Mouse (Mus musculus): ENCODE measurements around the gene Gramd1b. TPM values are rescaled to one million over a fixed set of nuclear protein-coding genes. Genes with fewer than 3 reads are reported as not detected.

Gramd1b gene
- 16.5 and 20.3 TPM in 2 replicates for polyA plus RNA-seq (2012; rRNA removed)

DNA sequence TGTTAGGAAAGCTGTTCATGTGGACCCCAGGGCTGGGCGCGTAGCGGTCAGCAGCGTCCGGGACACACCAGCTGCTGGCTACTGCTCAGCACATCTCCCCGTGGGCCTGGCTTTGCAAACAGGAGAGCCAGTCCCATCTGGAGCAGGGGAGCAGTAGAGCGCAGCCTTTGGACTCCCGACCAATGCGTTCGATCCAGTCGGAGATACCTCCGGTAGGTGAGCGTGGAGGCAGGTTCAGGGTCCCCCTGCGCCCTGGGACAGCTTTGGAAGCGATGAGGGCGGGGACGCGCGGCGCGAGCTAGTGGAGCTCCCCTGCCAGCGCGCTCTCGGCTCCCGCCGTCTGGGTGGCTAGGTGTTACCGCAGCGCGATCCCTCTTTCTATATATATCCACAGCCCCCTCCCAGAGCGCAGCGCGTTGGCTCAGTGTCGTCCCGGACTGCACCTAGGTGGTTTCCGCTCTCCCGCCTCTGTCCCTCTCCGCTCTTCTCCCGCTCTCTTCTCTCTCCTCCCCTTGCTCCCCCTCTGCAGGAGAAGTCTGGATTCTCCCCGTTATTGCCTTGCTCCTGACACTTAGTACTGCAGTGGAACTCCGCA, at the start of gene Gramd1b:
Gene Gramd1b, minus strand, starts transcription at position 357 of the 595 bp plus-strand sequence.
- Histone ChIP-seq H3K36me3 (ENCODE audit: control insufficient read depth, insufficient read depth, low read length) (no peaks in the 10 kb centered on the region), H3K27ac (ENCODE audit: insufficient read depth, low read length) (no peak within 1 kb of the TSS), H3K4me1 (ENCODE audit: control insufficient read depth, insufficient read depth, insufficient read length) (peaks cover 2% of the 10 kb centered on the region; the same call in 1 of the 2 replicates), H3K27me3 (ENCODE audit: control insufficient read depth, insufficient read depth, low read length) (peaks cover 2% of the 10 kb centered on the region; the same call in 1 of the 2 replicates), H3K4me3 (ENCODE audit: extremely low read depth, insufficient read depth, insufficient read length) (no peak within 1 kb of the TSS)
- WGBS = 9% methylated on average over 40 of the region's 40 CpGs
- no peak for TF ChIP-seq POLR2A (IDR thresholded peaks at IDR 0.05; ENCODE audit: low read depth, low read length)
- no peak for TF ChIP-seq CTCF (IDR thresholded peaks at IDR 0.05; ENCODE audit: extremely low read depth, insufficient read depth, insufficient read length, insufficient replicate concordance)
- no peak for DNase-seq (ENCODE audit: low read depth in 1 of 2, low spot score in 2 of 2)

DNA sequence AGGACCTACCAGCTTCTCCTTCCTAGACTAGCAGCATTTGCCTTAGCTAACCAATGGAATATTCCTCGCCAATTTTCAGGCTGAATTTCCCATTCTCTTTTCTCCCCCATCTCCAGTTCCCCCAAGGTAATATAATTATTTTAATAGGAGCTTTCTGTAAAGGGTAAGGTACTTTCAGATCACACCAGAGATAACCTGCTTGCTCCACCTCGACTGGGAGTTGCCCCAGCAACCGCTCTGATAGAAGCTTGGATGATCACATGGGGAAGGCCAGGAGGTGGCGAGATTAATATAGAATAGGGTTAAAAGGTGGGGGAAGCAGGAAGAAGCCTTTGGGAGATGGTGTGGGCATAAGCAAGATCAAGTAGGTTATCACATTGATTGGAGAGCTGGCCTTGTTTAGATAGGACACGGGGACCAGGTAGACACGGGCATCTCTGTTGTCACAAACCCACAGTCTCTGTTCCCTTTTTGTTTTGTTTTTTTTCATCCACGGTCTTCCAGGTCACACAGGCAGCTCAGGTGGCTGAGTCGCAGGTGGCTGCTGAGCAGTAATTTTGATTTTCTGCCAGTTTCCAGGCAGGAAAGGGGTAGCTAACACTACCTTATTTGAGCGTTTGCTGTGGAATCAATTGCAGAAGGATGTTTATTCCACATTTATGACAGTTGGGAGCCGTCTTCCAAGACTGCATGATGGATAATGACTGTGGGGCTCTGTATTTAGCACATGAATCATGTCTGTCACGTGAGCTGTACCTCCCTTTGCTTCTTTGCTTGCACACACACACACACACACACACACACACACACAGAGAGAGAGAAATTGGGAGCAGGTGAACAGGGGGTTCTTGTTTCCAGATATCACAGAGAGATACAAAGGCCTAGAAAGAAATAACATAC, 47.8 kb upstream of the Gramd1b start:
- no peak for DNase-seq (ENCODE audit: low read depth in 1 of 2, low spot score in 2 of 2)
- Histone ChIP-seq H3K27ac (ENCODE audit: insufficient read depth, low read length) (no peak overlapping the region), H3K4me1 (ENCODE audit: control insufficient read depth, insufficient read depth, insufficient read length) (peaks cover 8% of the 10 kb centered on the region; the same call in 1 of the 2 replicates), H3K36me3 (ENCODE audit: control insufficient read depth, insufficient read depth, low read length) (no peaks in the 10 kb centered on the region), H3K4me3 (ENCODE audit: extremely low read depth, insufficient read depth, insufficient read length) (no peak overlapping the region), H3K27me3 (ENCODE audit: control insufficient read depth, insufficient read depth, low read length) (no peaks in the 10 kb centered on the region)
- no peak for TF ChIP-seq CTCF (IDR thresholded peaks at IDR 0.05; ENCODE audit: extremely low read depth, insufficient read depth, insufficient read length, insufficient replicate concordance)
- no peak for TF ChIP-seq POLR2A (IDR thresholded peaks at IDR 0.05; ENCODE audit: low read depth, low read length)
- WGBS = 63% methylated on average over 11 of the region's 11 CpGs

DNA sequence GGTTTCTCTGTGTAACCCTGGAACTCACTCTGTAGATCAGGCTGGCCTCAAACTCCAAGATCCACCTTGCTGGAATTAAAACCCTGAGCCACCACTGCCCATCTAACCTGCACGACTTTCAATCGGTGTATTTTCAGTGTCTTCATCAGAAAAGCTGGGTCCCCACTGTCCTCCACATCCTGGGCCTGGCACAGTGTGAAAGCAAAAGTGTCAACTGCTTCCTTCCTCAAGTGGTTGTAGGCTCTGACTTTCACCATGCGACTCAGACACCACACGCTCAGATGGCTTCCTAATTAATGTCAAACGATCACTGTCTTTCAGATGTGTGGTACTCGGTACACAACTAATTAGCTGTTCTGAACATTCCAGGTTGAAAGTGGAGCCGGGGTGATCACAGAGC, 45.9 kb upstream of the Gramd1b start:
- H3K36me3 ChIP-seq (ENCODE audit: control insufficient read depth, insufficient read depth, low read length) = no peaks in the 10 kb centered on the region
- H3K27ac ChIP-seq (ENCODE audit: insufficient read depth, low read length) = no peak overlapping the region
- no peaks in the 10 kb centered on the region for H3K27me3 ChIP-seq (ENCODE audit: control insufficient read depth, insufficient read depth, low read length)
- H3K4me3 ChIP-seq (ENCODE audit: extremely low read depth, insufficient read depth, insufficient read length) = no peak overlapping the region
- TF ChIP-seq POLR2A (IDR thresholded peaks at IDR 0.05; ENCODE audit: low read depth, low read length) = no peak
- H3K4me1 ChIP-seq (ENCODE audit: control insufficient read depth, insufficient read depth, insufficient read length) = peaks cover 7% of the 10 kb centered on the region; the same call in 1 of the 2 replicates
- peak in 1 of 2 experiments; percentile 6 for DNase-seq (ENCODE audit: low read depth in 1 of 2, low spot score in 2 of 2)
- WGBS = 16% methylated on average over 7 of the region's 7 CpGs

DNA sequence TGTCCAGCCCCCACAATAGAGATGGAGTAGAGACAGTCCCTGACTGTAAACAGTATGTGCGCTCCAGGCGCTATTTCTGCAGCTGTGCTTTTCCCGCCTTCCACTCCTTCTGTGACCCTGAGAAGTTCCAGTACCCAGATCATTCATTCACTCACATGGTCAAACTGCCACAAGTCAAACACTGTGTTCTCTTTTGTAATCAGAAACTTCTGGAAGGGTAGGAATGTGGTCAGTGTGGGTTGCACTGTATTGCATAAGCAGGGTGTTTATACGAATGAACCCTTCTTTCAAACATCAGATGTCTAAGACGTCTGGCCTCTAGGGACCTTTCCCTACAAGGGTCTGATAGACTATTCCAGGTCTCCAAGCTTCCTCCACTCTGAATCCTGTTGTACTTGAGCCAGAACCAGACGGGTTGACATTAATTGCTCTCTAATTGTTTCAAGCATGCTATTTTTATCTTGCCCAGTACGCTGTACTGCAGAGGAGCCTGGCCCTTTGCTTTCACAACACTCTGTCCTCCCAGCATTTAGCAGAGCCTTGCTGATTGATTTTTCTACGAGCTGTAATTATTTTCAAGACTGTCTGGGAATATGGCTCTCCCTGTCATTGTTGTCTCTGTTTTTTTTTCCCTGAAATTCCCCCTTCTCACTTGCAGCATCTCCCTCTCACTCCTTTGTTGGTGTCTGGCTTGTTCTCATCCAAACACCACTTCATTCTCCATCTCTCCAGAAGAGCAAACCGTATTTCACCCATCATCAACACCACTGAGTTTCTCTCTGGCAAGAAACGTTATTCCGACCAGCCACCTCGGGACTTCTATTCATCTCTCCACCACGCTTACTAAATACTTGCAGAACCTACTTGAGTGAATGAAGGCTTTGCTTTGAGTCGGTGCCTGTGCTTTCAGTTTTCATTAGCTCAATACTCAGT, 44.1 kb upstream of the Gramd1b start:
- DNase-seq (ENCODE audit: low read depth in 1 of 2, low spot score in 2 of 2) = no peak
- no peaks in the 10 kb centered on the region for H3K36me3 ChIP-seq (ENCODE audit: control insufficient read depth, insufficient read depth, low read length)
- 70% methylated on average over 14 of the region's 14 CpGs for WGBS
- H3K27me3 ChIP-seq (ENCODE audit: control insufficient read depth, insufficient read depth, low read length) = no peaks in the 10 kb centered on the region
- H3K4me1 ChIP-seq (ENCODE audit: control insufficient read depth, insufficient read depth, insufficient read length) = no peaks in the 10 kb centered on the region
- H3K27ac ChIP-seq (ENCODE audit: insufficient read depth, low read length) = no peak overlapping the region
- no peak for TF ChIP-seq CTCF (IDR thresholded peaks at IDR 0.05; ENCODE audit: extremely low read depth, insufficient read depth, insufficient read length, insufficient replicate concordance)
- TF ChIP-seq POLR2A (IDR thresholded peaks at IDR 0.05; ENCODE audit: low read depth, low read length) = no peak
- no peak overlapping the region for H3K4me3 ChIP-seq (ENCODE audit: extremely low read depth, insufficient read depth, insufficient read length)

DNA sequence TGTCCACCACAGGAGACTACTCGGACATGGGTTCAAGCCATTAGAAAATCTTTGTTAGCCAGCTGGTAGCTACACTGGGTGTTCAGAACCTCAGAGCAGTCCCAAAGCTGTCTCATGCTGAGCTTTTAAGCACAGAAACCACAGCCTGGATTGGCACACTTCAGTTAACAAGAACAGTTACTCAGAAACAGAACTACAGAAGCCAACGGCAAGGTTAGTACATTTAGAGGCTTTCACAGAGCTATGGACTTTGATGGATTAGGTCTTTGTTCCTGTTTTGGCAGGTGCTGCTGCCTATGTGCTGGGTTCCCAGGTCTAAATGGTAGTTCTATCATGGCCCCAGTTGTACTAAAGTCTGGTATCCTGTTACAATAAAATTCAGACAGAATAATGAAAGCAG, 40.1 kb upstream of the Gramd1b start:
- no peak for TF ChIP-seq POLR2A (IDR thresholded peaks at IDR 0.05; ENCODE audit: low read depth, low read length)
- TF ChIP-seq CTCF (IDR thresholded peaks at IDR 0.05; ENCODE audit: extremely low read depth, insufficient read depth, insufficient read length, insufficient replicate concordance) = no peak
- Histone ChIP-seq H3K27ac (ENCODE audit: insufficient read depth, low read length) (no peak overlapping the region), H3K4me3 (ENCODE audit: extremely low read depth, insufficient read depth, insufficient read length) (no peak overlapping the region), H3K27me3 (ENCODE audit: control insufficient read depth, insufficient read depth, low read length) (no peaks in the 10 kb centered on the region), H3K4me1 (ENCODE audit: control insufficient read depth, insufficient read depth, insufficient read length) (no peaks in the 10 kb centered on the region), H3K36me3 (ENCODE audit: control insufficient read depth, insufficient read depth, low read length) (no peaks in the 10 kb centered on the region)
- WGBS = 22% methylated on average over 2 of the region's 2 CpGs
- DNase-seq (ENCODE audit: low read depth in 1 of 2, low spot score in 2 of 2) = no peak

GRCm38 (mm10) chr9:40568070-40568469, 36.9 kb upstream of the Gramd1b start:
- no peaks in the 10 kb centered on the region for H3K4me1 ChIP-seq (ENCODE audit: control insufficient read depth, insufficient read depth, insufficient read length)
- H3K36me3 ChIP-seq (ENCODE audit: control insufficient read depth, insufficient read depth, low read length) = no peaks in the 10 kb centered on the region
- DNase-seq (ENCODE audit: low read depth in 1 of 2, low spot score in 2 of 2) = no peak
- 94% methylated on average over 8 of the region's 8 CpGs for WGBS
- TF ChIP-seq POLR2A (IDR thresholded peaks at IDR 0.05; ENCODE audit: low read depth, low read length) (no peak), CTCF (IDR thresholded peaks at IDR 0.05; ENCODE audit: extremely low read depth, insufficient read depth, insufficient read length, insufficient replicate concordance) (no peak)
- no peak overlapping the region for H3K27ac ChIP-seq (ENCODE audit: insufficient read depth, low read length)
- no peaks in the 10 kb centered on the region for H3K27me3 ChIP-seq (ENCODE audit: control insufficient read depth, insufficient read depth, low read length)
- no peak overlapping the region for H3K4me3 ChIP-seq (ENCODE audit: extremely low read depth, insufficient read depth, insufficient read length)
